Mouse (Mus musculus) midbrain, embryonic 16.5 days (tissue): ENCODE results near the gene Usp12. TPM values are rescaled to one million over a fixed set of nuclear protein-coding genes. Genes with fewer than 3 reads are reported as not detected.
"Not testable (repeated sequence)": the region's sequence is repeated elsewhere in the genome, so short reads cannot be mapped to it uniquely, and the experiment has no call there.

Experiments used
- ATAC-seq: fragments of 200-750 bp; cut with Nextera tagmentation; 2 replicates; pipeline ENCODE4 v1.8.0; 2017; ENCODE audit warnings: moderate TSS enrichment
- H3K27ac ChIP-seq: fragments of 300-500 bp; sonication (generic); 2 replicates; pipeline ENCODE4 v1.5.1; 2014; ENCODE audit warnings: mild to moderate bottlenecking, low read length, mixed read lengths
- H3K27me3 ChIP-seq: fragments of 300-500 bp; sonication (generic); 2 replicates; pipeline ENCODE4 v1.6.1; 2014; ENCODE audit warnings: low read depth, low read length, mixed read lengths; ENCODE audit not compliant: control insufficient read depth, insufficient read depth
- H3K36me3 ChIP-seq: fragments of 300-500 bp; sonication (generic); 2 replicates; pipeline ENCODE4 v1.6.1; 2014; ENCODE audit warnings: mild to moderate bottlenecking, low read length, moderate library complexity, mixed read lengths; ENCODE audit not compliant: control insufficient read depth, insufficient read depth
- H3K4me1 ChIP-seq: fragments of 300-500 bp; sonication (generic); 2 replicates; pipeline ENCODE4 v1.6.1; 2014; ENCODE audit warnings: mild to moderate bottlenecking, low read length, mixed read lengths; ENCODE audit not compliant: control insufficient read depth, insufficient read depth
- H3K4me2 ChIP-seq: fragments of 300-500 bp; sonication (generic); 2 replicates; pipeline ENCODE4 v1.6.1; 2014; ENCODE audit warnings: mild to moderate bottlenecking, low read length, mixed read lengths
- H3K4me3 ChIP-seq: fragments of 300-500 bp; sonication (generic); 2 replicates; pipeline ENCODE4 v1.5.1; 2014; ENCODE audit warnings: low read depth, mild to moderate bottlenecking, low read length, moderate library complexity, mixed read lengths
- H3K9ac ChIP-seq: fragments of 300-500 bp; sonication (generic); 2 replicates; pipeline ENCODE4 v1.6.1; 2014; ENCODE audit warnings: low read depth, low read length, mixed read lengths
- H3K9me3 ChIP-seq: fragments of 300-500 bp; sonication (generic); replicated peaks from 2 replicates; pipeline ENCODE4 v1.6.1; 2014; ENCODE audit warnings: mild to moderate bottlenecking, low read length, mixed read lengths; ENCODE audit not compliant: control insufficient read depth, poor library complexity, severe bottlenecking
- WGBS: fragments of 180-500 bp; shearing (Covaris S2); extraction: QIAGEN DNeasy Blood & Tissue Kit; methylation state at CpG from one replicate; pipeline ENCODE4 v1.1.7; 2014; 5-methylcytosine and 5-hydroxymethylcytosine counted together
- polyA plus RNA-seq: library from polyadenylated mRNA; unstranded; fragments of >200 nt; fragmentation: Nextera tagmentation; extraction: Ambion mirVana; gene quantifications from 2 replicates; pipeline ENCODE4 v1.2.1, GENCODE M21; 2015

Usp12 gene
- polyA plus RNA-seq, 1 experiment from 2014 or later, result 14.5 TPM

DNA sequence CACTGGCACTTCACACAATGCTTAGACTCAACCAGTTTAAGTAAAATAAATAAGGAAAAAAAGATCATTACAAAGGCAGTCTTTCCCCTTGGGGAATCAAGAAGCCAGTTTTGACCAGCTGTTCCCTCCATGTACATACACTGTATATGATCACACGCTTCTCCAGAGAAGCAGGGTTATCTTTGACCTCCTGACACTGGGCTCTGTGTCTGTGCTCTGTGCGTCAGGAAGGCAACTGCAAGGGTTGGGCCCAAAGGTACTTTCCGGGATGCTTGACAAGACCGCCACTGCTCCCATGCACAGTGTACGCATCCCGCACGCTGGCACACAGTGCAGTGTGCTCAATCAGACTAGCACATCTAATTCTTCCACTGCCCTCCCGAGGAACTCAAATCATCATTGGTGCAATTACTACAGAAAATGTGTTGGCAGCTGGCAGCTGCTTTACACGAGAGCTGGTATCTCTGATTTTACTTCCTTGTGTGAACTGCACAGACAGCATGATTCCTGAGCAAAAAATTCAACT, 57.8 kb downstream of the Usp12 start:
- no peak for ATAC-seq
- Histone ChIP-seq H3K9me3 (no peaks in the 10 kb centered on the region), H3K27me3 (no peaks in the 10 kb centered on the region), H3K36me3 (peaks cover 25% of the 10 kb centered on the region; the same call in 1 of the 2 replicates), H3K4me3 (no peak overlapping the region), H3K4me2 (no peak overlapping the region), H3K4me1 (no peaks in the 10 kb centered on the region), H3K9ac (no peak overlapping the region), H3K27ac (no peak overlapping the region)
- WGBS, result 80% methylated on average over 9 of the region's 9 CpGs

DNA sequence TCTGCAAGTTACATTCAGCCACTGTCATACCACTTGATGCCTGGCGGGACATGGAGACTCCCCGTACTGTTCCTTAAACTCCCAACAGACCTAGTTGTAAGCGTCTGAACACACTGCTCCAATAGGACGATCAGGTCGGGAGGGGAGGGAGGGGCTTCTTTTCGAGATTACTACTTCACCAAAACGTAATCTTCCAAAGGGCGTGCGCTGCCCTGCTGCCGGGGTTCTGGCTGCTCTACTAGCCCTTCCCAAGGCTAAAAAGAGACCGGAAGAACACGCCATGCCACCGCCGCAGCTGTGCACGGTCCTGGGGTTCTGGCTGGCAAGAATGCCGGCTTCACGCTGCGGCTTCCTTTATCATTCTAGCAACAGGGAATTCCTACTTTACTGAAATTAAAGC, 58.5 kb downstream of the Usp12 start:
- peaks cover 23% of the 10 kb centered on the region; the same call in 1 of the 2 replicates for H3K36me3 ChIP-seq
- ATAC-seq, result no peak
- WGBS, result 78% methylated on average over 18 of the region's 18 CpGs

DNA sequence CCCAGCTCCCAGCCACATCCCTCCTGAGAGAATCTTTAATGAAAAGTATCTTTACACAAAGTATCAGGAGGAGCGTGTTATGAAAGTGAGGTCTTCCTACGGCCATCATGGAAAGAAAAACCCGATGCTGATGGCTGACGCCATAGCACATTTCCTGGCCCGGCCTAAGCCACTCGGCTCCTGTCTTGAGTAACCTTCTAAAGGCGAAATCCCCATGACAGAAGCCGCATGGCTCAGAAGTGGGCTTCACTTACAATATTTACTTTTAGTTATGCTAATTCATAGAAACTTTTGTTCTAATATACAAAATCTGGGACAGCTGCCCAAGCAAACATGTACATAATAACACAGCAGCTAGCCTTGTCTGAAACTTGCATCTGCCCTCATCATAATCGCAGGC, 59.8 kb downstream of the Usp12 start:
- not testable (repeated sequence) for H3K27me3 ChIP-seq, H3K4me3 ChIP-seq, ATAC-seq, H3K9ac ChIP-seq, H3K4me1 ChIP-seq, H3K27ac ChIP-seq, H3K4me2 ChIP-seq, H3K9me3 ChIP-seq
- WGBS, result 100% methylated on average over 1 of the region's 9 CpGs
- H3K36me3 ChIP-seq, result peaks cover 22% of the 10 kb centered on the region; the same call in 1 of the 2 replicates

More for the DNA sequence above, 58.5 kb downstream of the Usp12 start:
- Histone ChIP-seq H3K4me2 (no peak overlapping the region), H3K9ac (no peak overlapping the region), H3K9me3 (no peaks in the 10 kb centered on the region), H3K4me3 (no peak overlapping the region), H3K27ac (no peak overlapping the region), H3K4me1 (no peaks in the 10 kb centered on the region), H3K27me3 (no peaks in the 10 kb centered on the region)

DNA sequence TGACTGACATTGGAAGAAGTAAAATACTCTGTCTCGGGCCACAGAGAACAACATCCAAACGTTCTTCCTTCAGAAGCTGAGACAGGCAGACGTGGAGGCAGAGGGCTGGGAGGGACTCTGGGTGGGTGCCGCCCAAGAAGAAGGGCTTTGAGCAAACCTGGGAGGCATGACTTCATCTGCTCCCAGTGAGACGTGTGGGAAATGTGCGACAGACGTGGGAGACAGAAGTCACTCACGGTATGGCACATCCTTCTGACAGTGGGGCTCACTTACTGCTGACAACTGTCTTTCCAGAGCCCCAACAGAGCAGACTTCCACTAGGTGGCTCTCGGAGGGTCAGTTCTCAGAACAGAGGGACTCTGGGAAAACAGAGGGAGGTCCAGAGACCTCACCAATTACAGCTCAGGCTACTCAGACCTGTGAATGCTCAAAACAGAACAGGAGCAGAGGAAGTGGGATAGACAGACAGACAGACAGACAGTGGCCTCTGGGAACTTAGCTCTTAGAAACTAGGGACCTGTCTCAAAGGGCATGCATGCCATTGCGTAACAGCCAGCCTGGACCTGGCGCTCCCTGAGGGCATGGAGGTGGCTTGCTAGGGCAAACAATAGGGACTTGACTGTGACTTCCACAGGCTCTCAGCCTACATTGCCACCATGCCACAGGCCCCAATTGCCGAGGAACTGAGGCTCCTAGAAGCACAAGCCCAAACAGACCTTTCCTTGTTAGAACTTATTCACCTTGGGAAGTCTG, 60.7 kb downstream of the Usp12 start:
- Histone ChIP-seq H3K4me3 (no peak overlapping the region), H3K9ac (no peak overlapping the region), H3K27me3 (no peaks in the 10 kb centered on the region), H3K27ac (no peak overlapping the region), H3K9me3 (no peaks in the 10 kb centered on the region), H3K4me1 (no peaks in the 10 kb centered on the region), H3K4me2 (no peak overlapping the region), H3K36me3 (peaks cover 20% of the 10 kb centered on the region; the same call in 1 of the 2 replicates)
- ATAC-seq, result no peak
- 80% methylated on average over 12 of the region's 12 CpGs for whole genome bisulfite sequencing

DNA sequence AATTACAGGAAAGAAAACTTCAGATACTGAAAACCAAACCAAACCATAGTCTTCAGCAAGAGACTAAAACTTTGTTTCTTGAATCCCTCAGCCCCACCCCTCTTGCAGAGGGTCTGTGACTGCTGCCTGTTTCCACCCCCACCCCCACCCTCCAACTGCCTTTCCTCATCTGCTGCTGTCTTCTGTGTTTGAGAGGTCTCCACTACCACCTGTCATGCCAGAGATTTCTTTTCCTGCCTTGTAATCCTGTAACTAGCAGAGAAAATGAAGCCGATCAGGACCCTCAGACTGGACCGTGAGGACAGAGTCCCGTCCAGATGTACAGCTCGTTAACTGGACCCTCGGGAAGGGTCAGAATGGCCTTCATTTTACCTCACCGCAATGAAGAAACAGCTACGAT, 61.4 kb downstream of the Usp12 start:
- Histone ChIP-seq H3K27me3 (no peaks in the 10 kb centered on the region), H3K9ac (no peak overlapping the region), H3K4me3 (no peak overlapping the region), H3K9me3 (no peaks in the 10 kb centered on the region), H3K36me3 (peaks cover 20% of the 10 kb centered on the region; the same call in 1 of the 2 replicates), H3K4me1 (no peaks in the 10 kb centered on the region), H3K4me2 (no peak overlapping the region), H3K27ac (no peak overlapping the region)
- no peak for ATAC-seq
- WGBS, result 69% methylated on average over 7 of the region's 7 CpGs

DNA sequence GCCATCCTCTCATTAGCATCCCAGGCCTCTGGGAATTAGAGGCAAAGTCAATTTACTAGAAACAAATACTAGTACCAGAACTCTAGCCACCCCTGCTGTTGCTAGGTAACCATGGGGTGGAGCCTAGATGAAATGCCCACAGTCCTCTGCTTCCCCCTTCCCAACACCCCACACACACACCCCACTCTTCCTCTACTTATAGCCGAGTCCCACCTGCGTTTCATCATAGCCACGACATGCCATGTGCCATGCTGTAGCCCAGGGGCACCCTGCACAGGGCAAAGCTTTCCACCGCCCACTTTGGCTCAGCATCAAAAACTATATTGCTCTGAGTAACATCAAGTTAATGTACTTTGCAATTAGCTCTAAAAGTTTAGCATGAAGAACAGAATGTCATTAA, 67.8 kb downstream of the Usp12 start:
- H3K27me3 ChIP-seq, result no peaks in the 10 kb centered on the region
- no peaks in the 10 kb centered on the region for H3K9me3 ChIP-seq
- no peaks in the 10 kb centered on the region for H3K4me1 ChIP-seq
- no peak overlapping the region for H3K4me2 ChIP-seq
- no peak overlapping the region for H3K27ac ChIP-seq
- 81% methylated on average over 4 of the region's 4 CpGs for WGBS
- no peak for ATAC-seq
- H3K36me3 ChIP-seq, result no peaks in the 10 kb centered on the region
- no peak overlapping the region for H3K9ac ChIP-seq
- no peak overlapping the region for H3K4me3 ChIP-seq

DNA sequence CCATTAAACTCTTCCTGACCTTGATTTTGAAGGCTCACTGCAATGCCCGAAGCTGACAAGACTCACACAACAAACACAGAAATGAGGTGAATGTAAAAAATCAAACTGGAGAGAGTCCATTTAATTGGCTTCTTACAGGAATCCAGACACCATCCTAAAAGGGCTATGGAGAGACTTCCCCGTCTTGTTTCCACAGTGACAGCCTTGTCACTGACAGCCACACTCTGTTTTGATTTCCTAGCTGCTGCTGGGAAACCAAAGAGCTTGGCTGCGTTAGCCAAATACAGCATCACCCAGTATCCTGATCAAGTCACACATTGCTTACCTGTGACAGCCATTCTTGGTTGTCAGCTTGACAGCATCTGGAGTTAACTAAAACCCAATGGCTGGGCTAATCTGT, 69.8 kb downstream of the Usp12 start:
- Histone ChIP-seq H3K9ac (no peak overlapping the region), H3K9me3 (no peaks in the 10 kb centered on the region), H3K4me1 (no peaks in the 10 kb centered on the region), H3K4me3 (no peak overlapping the region), H3K27ac (no peak overlapping the region), H3K27me3 (no peaks in the 10 kb centered on the region), H3K4me2 (no peak overlapping the region), H3K36me3 (no peaks in the 10 kb centered on the region)
- ATAC-seq, result 0 out of 2 replicates have a peak, but pooled peaks have one; percentile 43
- WGBS, result 58% methylated on average over 3 of the region's 3 CpGs

DNA sequence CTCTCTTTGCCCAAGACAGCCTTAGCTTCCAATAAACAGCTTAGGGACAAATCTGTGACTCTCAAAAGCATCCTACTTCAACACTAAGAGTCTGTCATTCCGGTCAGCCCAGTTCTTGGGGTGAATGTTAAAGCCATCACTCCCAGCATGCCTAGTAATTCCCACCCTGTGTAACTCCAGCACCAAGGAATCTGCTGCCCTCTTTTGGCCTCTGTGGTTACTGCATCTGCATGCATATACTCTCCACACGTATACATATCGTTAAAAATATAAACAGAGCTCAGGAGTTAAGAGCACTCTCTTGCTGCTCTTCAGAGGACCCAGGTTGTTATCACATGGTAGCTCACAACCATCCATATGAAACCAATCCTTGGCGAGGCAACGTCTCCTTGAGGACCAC, 71.4 kb downstream of the Usp12 start:
- no peaks in the 10 kb centered on the region for H3K4me1 ChIP-seq
- 91% methylated on average over 5 of the region's 5 CpGs for WGBS
- H3K4me2 ChIP-seq, result no peak overlapping the region
- no peaks in the 10 kb centered on the region for H3K27me3 ChIP-seq
- no peak overlapping the region for H3K4me3 ChIP-seq
- no peaks in the 10 kb centered on the region for H3K36me3 ChIP-seq
- no peaks in the 10 kb centered on the region for H3K9me3 ChIP-seq
- no peak overlapping the region for H3K9ac ChIP-seq
- H3K27ac ChIP-seq, result no peak overlapping the region
- no peak for ATAC-seq

DNA sequence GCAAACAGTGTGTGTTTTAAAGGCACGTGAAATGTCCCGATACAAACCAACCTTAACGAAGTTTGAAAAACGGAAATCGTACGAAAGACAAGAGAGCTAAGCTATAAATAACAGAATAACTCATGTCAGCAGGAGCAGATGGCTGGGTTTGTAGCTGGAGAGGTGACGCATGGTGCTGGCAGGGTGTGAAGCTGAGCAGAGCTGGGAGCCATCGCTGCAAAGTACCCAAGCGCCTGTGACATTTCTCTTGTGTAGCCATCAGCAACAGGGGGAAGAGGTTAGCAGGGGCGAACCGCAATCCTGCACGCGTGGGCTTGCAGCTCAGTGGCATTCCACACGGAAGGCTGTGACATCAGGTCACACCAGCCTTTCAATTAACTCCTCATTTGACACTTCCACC, 72.6 kb downstream of the Usp12 start:
- Histone ChIP-seq H3K36me3 (no peaks in the 10 kb centered on the region), H3K4me1 (no peaks in the 10 kb centered on the region), H3K27me3 (no peaks in the 10 kb centered on the region), H3K9ac (no peak overlapping the region), H3K27ac (no peak overlapping the region), H3K4me3 (no peak overlapping the region), H3K4me2 (no peak overlapping the region), H3K9me3 (no peaks in the 10 kb centered on the region)
- ATAC-seq, result no peak
- WGBS, result 79% methylated on average over 14 of the region's 14 CpGs
